Mouse (Mus musculus): Measurements from ENCODE around the gene Spryd3.

The Spryd3 gene

DNA sequence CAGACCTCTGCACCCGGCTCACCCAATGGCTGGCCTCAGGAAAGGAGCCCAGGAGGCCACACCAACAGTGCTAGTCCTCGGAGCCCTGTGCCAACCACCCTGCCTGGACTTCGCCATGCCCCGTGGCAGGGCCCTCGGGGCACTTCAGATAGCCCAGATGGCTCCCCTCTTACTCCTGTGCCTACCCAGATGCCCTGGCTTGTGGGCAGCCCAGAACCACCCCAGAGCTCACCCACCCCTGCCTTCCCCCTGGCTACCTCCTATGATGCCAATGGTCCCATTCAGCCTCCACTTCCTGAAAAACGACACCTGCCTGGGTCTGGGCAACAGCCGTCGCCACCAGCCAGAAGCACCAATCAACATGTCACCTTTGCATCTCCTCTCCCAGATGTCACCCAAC lies 23.2 kb downstream of the Spryd3 start:
- WGBS = 77% methylated on average over 8 of the region's 8 CpGs

- WGBS = 90% methylated on average over 6 of the region's 6 CpGs
Observed at GRCm38 (mm10) chr15:102112181-102112580, 23.9 kb downstream of the Spryd3 start.

GRCm38 (mm10) chr15:102111495-102111829 lies 24.6 kb downstream of the Spryd3 start:
- WGBS = 67% methylated on average over 11 of the region's 11 CpGs

- WGBS = 78% methylated on average over 29 of the region's 29 CpGs
Observed at GRCm38 (mm10) chr15:102110701-102111494, 25.1 kb downstream of the Spryd3 start.

DNA sequence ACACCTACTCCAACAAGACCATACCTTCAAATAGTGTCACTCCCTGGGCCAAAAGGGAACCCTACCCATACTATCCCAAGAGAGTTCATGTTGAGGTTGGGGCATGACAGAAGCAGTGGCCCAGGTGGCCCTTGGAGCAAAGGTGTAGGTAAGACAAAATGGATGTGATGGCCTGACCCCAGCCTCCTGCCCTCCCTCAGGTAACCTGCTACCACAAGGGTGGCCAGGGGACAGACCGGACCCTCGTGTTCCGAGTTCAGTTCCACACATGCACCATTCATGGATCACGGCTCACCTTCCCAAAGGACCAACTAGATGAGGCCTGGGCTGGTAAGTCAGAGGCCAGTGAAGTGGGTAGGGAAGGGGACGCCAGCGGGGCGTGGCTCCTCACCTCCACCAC lies 25.8 kb downstream of the Spryd3 start:
- WGBS = 97% methylated on average over 7 of the region's 7 CpGs

DNA sequence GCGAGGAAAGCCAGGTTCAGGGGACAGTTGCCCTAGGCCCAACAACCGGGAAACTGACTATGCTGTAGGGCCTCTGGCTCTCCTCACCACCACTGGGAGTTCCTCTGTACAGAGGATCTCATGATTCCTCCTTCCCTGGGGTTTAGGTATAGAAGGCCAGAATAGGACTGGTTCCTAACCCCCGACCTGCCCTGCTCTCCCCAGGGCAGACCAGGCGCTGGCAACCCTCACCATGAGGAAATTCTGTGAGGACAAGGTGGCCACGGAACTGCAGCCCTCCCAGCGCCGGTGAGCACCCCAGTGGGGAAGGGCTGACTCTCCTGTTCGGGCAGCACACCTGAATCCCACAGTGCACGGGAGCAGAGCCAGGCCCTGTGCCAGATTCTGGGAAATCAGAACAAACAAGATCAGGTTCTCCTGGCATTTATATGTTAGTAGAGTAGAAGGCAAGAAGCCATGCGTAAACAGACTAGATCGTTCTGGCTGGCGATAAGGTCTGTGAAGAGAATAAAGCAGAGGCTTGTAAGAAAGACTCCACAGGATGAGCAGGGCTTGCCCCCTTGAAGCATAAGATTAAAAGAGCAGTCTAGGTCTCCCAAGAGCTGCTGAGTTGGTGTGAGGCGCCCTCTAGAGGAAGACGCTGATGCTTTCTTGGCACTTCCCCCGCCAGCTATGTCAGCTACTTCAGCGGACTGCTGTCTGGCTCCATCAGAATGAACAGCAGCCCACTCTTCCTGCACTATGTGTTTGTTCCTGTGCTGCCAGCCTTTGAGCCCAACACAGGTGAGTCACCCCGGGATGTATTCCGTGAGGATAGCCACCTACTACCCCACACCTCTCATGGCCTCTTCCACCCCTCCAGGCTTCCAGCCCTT lies 27.1 kb downstream of the Spryd3 start:
- 44% methylated on average over 18 of the region's 18 CpGs for WGBS

DNA sequence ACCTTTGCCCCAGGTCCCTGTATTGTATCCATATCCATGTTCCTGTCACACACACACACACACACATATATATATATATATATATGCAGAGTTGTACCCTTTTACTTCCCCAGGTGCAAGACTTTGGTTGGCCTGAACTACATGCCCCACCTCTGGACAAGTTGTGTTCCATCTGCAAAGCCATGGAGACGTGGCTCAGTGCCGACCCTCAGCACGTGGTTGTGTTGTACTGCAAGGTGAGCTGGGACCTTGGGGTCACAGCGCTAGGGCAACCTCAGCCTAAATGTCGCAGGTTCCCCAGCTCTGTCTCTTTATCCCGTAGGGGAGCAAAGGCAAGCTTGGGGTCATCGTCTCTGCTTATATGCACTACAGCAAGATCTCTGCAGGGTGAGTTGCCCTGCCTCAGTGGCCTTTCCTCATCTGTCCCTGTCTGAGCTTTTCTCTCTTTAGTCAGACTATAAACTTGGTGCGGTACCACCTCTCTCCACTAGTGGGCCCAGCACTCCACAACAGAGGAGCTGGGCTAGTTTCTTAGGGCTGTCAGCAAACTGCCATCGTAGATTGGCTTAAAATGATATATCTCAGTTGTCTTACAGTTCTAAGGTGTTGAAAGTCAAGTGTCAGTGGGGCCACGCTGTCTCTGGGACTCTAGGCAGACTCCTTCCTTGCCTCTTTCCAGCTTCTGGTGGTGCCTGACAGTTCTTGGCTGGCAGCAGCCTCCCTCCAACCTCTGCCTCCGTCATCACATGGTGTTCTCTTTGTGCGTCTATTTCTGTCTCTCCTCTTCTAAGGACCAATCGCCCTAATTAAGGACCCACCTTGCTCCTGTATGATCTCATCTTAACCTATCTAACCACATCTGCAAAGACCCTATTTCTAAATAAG lies 28.1 kb downstream of the Spryd3 start:
- WGBS = 29% methylated on average over 13 of the region's 13 CpGs

GRCm38 (mm10) chr15:102106754-102107456 lies 29.1 kb downstream of the Spryd3 start:
- WGBS = 21% methylated on average over 38 of the region's 38 CpGs

DNA sequence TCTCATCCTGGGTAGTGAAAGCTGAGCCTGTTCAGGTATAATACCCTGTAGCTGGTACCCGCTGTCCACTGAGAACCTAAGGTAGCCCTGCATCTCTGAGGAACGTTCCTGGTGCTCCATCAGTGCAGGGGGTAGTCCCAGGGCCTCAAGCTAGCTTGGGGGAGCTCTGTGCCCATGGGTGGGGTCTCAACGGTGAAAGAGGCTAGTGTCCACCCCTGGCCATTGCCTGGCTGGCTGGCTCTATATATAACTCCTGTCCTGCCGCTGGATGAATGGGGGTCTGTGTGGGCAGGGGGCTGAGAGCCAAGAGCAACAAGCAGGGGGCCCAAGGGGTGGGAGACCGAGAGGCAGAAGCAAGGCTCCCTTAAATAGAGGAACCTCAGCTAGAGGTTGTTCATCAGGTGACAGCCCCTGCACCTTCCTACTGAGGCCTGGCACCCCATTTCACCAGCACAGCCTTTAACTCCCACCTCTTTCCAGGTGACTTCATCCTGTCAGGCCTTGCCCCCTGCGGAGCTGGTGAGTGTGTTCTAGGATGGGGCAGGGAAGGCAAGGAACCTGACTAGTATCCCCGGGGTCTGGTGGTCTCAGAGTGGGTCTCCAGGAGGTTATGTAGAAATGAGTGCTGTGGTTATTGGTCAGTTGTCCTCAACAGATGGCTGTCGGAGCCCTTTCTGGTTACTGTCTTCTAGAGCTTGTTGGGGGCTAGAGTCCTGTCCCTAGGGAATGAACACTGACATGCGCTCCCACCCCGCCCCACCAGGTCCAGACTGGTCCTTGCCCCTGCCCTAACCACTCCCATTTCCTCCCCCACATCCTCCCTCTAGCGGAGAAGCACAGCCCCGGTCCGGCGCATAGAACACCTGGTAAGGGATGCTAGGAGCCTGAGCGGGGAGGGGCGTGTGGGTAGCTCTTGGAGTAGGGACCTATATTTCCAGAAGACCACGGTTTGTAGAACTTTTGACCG lies 30.0 kb downstream of the Spryd3 start:
- WGBS = 35% methylated on average over 18 of the region's 18 CpGs

DNA sequence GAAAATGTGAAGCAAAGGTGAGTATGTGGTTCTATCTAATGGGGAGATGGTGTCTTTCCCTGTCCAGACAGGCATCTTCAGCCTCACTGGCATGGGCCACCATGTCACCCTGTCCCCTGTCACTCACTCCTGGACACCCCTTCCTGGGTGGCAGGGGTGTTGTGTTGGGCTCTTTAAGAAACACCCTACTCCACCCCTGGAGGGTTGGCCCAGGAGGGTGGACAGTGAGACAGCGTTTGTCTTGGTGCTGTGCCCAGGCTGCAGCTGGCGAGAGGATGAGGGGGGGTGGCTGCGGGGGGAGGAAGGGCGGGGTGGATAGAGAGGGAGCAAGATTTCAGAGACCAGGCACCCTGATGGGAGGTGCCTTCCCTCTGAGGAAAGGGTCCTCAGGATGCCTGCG lies 30.7 kb downstream of the Spryd3 start:
- 35% methylated on average over 5 of the region's 5 CpGs for whole genome bisulfite sequencing

DNA sequence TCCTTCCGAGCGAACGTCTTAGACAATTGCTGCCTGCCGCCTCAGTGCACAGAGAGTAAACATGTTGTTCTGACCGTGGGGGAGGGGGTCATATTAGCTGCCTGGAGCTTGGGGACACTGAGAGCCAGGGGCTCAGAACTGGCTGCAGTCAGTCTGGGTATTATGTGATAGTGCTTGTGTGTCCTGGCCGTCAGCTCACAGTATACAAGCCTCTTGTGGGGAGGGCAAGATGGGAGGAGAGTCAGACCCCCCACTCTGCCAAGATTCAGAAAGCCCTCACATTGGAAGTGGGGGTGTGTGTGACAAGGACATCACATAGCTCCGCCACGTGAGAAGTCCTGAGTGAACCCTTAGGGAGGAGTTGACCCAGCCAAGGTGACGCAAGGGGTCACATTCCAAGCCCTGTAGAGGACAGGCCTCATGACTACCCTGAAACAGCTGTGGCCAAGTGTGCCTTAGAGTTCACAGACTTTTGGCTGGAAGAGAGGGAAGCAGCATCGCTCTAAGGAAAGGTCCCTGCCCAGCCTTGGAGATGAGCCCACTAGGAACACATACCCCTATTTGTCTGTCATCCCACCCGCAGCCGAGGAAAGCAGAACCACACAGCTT lies 32.0 kb downstream of the Spryd3 start:
- 42% methylated on average over 12 of the region's 12 CpGs for WGBS

DNA sequence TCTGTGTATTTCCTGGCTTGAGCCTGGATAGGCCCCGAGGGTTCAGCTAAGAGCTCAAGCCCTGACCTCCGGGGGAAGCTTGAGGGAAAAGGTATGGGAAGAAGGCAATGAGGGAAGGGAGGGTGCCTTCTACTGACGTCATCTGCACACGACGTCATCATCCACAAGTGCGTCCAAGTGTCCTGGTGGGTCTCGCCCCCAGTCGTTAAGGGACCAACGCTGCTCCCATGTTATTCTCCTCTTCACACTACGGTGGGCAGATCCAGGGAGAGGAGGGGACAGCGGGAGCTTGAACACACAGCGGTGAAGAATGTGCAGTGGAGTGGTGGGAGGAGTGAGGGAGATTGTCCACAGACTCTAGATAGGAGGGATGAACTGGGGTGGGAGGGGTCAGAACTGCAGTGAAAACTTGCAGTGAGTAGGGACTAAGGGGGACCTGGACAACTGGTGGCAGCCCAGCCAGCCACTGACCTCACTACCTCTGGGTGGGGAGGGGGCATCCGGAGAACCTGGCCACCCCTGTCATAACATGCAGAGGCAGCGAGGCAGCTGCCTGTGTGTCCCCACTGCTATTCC lies 32.6 kb downstream of the Spryd3 start:
- 31% methylated on average over 14 of the region's 14 CpGs for WGBS

DNA sequence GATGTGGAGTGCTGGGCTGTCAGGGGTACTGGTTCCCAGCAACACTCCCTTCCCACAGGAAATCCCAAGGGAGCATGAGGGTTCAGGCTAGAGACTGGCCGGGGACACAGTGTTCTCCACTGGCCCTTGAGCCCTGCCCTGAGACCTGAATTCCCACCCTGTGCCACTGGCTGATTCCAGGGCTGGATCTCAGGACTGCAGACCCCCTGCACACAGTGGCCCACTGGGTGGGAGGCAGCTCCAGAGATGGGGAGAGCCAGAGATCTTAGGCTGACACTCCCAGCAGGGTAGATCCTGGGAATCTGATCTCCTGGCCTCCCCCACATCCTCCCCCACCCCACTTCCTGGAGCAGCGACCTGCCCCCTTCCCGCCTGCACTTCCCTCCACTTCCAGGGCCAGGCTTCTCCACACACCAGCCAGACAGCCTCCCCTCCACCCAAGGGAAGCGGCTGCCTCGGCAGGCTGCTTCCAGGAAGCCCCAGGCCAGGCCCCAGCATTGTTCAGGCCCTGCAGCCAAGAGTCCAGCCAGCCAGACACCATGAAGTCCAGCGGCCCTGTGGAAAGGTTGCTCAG lies 33.4 kb downstream of the Spryd3 start:
- 52% methylated on average over 6 of the region's 6 CpGs for WGBS

DNA sequence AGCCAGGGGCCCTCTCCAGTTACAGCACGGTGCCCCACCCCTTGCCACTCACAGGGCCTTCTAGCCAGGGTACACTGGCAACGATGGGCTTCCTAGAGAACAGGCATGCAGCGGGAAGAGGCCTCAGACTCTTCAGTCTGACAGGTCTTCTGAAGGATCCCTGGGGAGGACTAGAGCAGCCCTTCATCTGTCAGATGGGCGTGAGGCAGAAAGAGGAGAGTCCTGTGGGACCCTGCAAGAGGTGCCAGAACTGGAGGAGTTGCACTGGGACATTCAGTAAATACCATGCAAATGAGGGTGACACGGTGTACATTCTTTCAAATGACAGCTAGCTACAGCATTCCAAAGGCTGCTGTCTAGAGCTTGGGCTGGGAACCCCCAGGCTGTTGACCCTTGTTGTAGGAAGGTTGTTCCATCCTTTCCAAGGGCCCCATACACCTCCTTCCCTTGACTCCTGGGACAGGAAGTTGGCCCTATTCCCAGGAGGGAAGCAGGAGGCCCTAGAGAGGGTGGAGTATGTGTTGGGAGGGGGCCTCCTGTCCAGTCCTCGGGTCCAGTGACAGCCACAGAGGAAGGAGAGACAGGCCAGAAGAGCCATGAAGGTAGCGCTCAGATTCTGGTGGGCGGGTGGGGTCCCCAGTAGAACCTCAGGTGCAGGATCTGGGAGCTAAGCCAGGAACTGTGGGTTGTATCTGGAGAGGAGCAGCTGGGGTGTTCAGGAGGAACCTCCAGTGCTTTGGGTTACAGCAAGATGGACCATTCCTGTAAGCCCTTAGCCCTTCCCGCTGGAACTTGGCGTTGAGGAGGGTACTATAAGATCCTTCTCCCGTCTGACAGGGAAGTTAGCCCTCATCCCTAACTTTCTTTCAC lies 34.1 kb downstream of the Spryd3 start:
- 52% methylated on average over 11 of the region's 11 CpGs for WGBS

DNA sequence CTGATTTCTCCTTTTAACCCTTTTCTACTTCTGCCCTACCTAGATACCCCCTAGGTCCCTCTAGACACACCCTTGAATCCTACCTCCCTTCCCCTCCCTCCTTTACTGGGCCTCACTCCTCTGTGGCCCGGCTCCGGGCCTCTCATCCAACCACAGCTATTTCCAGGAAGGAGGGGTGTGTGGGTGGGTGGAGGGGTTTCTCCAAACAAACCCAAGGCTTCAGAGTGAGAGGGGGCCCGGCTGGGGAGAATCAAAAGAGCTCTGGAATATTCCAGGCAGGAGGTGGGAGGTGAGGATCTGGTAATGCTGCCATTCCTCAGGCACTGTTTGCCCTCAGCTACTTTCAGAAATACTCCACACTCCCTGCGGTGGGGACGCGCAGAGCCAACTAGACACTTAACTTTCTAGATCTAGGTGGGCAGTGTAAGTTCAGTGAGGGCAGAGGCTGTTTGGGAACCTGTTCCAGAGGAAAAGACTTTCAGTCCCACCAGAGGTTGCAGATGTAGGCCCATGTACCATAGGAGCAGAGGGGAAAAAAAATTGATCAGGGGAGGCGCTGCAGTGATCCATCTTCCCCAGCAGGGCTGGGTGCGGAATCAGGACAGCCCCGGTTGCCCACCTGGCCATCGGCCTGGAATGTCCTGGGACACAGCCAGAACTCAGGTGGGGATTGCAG lies 34.9 kb downstream of the Spryd3 start:
- WGBS = 36% methylated on average over 10 of the region's 10 CpGs

DNA sequence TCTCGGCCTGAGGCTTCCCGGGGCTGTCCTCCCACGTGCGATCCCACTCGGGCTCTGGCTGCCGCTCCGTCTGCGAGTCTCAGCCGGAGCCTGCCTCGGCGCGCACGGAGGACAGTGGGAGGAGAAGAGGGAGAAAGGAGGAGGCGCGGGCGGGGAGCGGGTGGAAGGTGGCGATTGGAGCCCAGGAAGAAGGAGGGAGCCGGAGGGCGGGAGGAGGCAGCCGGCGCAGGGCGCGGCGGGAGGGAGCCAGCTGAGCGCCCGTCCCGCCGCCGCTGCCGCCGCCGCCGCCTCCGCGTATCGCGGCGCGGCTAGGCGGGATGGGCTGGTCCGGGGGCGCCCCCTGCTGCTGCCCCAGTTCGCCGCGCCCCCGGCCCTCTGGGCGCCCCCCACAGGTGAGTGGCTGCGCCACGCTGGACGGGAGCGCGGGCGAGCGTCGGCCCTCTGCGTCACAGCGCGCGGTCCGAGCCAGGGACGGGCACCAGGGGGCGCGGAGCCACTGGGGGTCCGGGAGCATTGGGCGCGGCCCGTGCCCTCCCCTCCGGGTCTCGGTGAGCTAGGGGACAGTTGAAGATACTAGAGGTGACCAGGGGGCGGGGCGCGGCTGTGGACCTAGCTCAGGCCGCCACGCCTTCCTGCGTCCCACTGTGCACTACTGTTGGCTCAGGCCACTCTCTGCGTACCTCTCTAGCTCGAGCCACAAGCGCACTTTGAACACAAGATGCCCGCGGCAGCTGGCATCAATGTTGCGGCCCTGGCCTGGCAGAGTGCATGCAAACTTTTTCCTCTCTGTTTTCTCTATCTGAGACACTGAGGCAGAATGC lies 35.7 kb downstream of the Spryd3 start, which contains the start of gene Tns2:
Gene Tns2 (plus strand): TSS at position 253 of the 821 bp plus-strand sequence.
- 1% methylated on average over 77 of the region's 82 CpGs for WGBS

DNA sequence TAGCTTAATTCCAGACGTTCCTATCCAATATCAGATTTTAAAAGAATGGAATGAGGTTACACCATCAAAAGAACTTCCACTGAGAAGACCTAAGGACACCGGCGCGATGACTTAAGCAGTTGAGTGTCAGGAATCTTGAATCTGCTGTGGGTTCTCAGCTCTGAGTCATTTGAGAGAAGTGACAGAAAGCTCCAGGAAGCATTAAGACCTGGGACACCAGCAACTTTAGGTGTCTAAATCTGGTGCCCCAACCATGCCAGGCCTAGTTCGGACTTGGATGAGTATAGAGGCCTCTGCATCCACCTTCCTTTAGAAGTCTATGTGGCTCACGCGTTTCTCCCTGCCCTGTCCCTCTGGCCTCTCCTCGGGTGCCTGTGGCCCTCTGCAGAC lies 36.3 kb downstream of the Spryd3 start:
- WGBS = 24% methylated on average over 8 of the region's 8 CpGs
